Mouse (Mus musculus) heart, adult 18-20 months (tissue): Measurements from ENCODE around the gene Pnck. TPM values are rescaled to one million over a fixed set of nuclear protein-coding genes. Genes with fewer than 3 reads are reported as not detected.

ENCODE experiments used
- DNase-seq, 2 experiments: peaks; one replicate each; pipeline ENCODE4 v3.0.0; 2021 to 2022; ENCODE audit warnings: mixed read lengths in 1 of 2
- total RNA-seq, 2 experiments: library from RNA; stranded (reverse); gene quantifications; 2 replicates each; pipeline ENCODE4 v1.2.3; 2021

Pnck gene
- total RNA-seq, 2 experiments from 2014 or later = 6.1 to 10.6 TPM

- DNase-seq = no peak
Measured at GRCm38 (mm10) chrX:73639901-73640469, 19.9 kb downstream of the Pnck start.

DNA sequence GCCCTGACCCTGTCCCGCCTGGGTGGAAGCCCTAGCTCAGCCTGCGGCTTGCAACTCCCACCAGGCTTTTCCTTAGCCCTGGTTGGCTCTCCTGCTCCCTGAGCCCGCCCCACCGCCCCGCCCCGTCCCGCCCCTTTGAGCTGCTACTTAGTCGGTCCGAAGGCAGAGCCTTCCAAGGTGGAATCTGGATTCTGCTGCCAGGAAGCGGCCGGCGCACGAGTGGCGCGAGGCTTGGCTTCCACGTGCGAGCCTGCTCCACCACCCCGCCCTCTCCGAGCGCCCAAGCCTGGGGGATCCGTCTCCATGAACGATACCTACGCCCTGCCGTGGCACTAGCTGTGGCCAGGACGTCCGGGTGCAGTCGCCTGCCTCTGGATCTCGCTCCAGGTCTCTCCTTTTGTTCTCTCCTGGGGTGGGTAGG lies 20.7 kb downstream of the Pnck start, which contains the start of gene Dusp9:
Dusp9 (plus strand) TSS at position 165 of the 421 bp plus-strand sequence.
- peak in 1 of 2 experiments; percentile 22 for DNase-seq

DNA sequence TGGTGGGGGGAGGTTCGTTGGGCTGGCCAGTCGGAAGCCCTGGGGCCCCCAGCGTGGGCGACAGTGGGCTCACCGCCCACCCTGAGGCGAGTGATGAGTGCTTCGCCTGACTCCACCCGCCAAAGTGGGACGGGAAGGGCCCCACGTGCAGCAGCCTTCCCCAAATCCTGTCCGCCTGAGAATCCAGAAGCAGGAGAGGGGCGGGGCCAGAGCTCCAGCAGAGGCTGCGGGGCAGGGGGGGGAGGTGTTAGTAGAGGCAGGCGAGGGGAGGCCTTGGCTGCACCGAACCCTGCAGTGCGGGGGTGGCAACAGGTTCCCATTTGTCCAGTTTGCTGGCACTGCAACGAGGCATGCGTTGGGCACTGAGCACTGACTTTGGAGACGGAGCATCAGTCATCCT lies 22.5 kb downstream of the Pnck start:
- DNase-seq = no peak

GRCm38 (mm10) chrX:73635425-73635824 lies 24.5 kb downstream of the Pnck start:
- no peak for DNase-seq

DNA sequence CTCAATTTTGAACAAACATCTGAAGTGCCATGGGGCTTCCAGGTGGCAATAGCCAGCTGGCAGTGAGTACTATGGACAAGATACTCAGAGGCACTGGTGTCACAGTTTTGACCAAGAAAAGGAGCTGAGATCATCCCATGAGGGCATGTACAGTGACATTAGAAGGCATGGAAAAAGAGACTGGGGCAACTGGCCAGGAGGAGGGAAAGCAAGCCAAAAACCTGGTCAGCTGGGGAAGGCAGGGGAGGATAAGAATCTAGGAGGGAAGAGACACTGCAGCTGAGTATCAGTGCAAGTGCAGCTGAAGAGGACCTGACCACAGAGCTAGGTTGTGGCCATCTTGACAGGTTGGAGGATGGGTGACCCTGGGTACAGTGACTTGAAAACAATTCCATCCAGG lies 32.9 kb downstream of the Pnck start:
- no peak for DNase-seq

DNA sequence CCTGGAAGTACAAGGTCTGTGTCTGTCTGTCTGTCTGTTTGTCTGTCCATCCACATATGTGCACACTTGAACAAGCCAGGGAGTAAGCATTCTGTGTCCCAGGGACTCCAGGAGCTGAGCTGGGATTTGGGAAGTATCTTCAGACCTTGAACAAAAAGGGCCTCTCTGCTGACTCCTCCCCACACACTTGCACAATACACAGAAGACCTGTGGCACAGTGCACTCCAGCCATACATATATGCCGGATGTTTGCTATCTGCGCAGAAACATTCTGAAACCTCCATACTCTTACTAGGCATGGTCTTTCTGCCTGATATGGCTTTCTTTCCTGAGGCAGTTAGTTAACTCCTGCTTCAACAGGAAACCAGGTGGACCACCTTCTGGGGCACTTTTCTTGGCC lies 40.0 kb downstream of the Pnck start:
- DNase-seq = no peak

GRCm38 (mm10) chrX:73619401-73619800 lies 40.5 kb downstream of the Pnck start:
- DNase-seq = no peak

DNA sequence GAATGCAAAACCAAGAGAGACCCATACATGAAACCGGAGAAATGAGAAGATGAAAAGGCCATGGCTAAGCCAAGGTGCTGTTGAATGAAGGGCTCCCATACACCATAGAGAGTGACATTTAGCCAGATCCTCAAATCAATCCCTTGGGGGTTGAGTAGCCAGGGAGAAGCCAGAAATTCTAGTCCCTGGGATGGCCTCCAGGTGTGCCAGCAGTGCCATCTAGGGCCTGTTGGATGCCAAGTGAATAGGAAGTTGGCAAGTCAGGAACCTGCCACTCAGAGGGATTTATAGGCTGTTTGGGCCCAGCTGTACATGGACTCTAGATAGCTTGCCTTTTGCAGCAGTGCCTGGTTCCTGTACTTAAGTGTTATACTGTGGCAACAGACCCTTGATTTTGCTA lies 44.0 kb downstream of the Pnck start:
- DNase-seq = no peak

DNA sequence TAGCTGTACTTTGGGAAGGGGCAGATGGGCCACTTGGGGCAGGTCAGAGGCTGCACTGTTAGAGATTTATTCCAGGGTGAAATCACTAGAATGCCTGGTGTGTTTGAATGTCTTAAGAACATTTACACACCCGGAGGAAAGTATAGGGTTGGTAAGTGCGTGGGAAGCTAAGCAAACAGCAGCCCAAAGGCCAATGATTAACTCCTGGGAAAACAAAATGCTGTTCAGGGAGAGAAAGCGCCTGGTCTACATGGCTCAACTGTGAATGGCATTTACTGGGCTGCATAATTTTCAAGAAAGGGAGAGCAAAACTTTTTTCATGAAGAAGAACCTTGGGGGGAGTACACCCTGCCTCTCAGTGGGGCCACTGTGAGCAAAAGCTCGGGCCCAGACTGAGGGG lies 46.3 kb downstream of the Pnck start:
- no peak for DNase-seq

Other genes with a start within 250 kb of the Pnck start
- gene Zfp92, start 249.0 kb downstream of the Pnck start, total RNA-seq = not detected
- gene Trex2, start 224.8 kb downstream of the Pnck start, total RNA-seq = not detected
- gene Haus7, start 201.1 kb downstream of the Pnck start, total RNA-seq = 1 to 10 TPM; 6.2 to 9.1 TPM
- gene Bgn, start 176.5 kb downstream of the Pnck start, total RNA-seq = 100 to 1,000 TPM; 174 to 186 TPM
- under 1 TPM; 0.17 to 0.28 TPM for gene Atp2b3, start 157.0 kb downstream of the Pnck start, total RNA-seq
- not detected for gene Dusp9, start 20.7 kb downstream of the Pnck start, total RNA-seq
- 100 to 1,000 TPM; 156 to 169 TPM for gene Slc6a8, start 13.0 kb upstream of the Pnck start, total RNA-seq
- gene Bcap31, start 56.1 kb upstream of the Pnck start, total RNA-seq = 10 to 100 TPM; 90.2 to 93.3 TPM
- 10 to 100 TPM; 29.2 to 29.6 TPM for gene Abcd1, start 56.5 kb upstream of the Pnck start, total RNA-seq
- gene Plxnb3, start 97.0 kb upstream of the Pnck start, total RNA-seq = 1 to 10 TPM; 1.7 to 2.0 TPM
- 10 to 100 TPM; 23.9 to 26.0 TPM for gene Srpk3, start 114.3 kb upstream of the Pnck start, total RNA-seq
- gene Idh3g, start 126.8 kb upstream of the Pnck start, total RNA-seq = 100 to 1,000 TPM; 642 to 677 TPM
- 10 to 100 TPM; 79.3 to 80.7 TPM for gene Ssr4, start 126.9 kb upstream of the Pnck start, total RNA-seq
- gene Pdzd4, start 164.9 kb upstream of the Pnck start, total RNA-seq = 1 to 10 TPM; 1.3 to 1.6 TPM
- not detected for gene Avpr2, start 232.0 kb upstream of the Pnck start, total RNA-seq
- gene L1cam, start 236.0 kb upstream of the Pnck start, total RNA-seq = 1 to 10 TPM; 3.7 to 4.1 TPM